Mouse (Mus musculus): ENCODE measurements at regions not wholly inside any gene's neighbourhood (a gene's known extent, or its start where the extent isn't known, plus 50 kb on each side); places are given as distances from the start of the nearest gene placed in this dataset.

DNA sequence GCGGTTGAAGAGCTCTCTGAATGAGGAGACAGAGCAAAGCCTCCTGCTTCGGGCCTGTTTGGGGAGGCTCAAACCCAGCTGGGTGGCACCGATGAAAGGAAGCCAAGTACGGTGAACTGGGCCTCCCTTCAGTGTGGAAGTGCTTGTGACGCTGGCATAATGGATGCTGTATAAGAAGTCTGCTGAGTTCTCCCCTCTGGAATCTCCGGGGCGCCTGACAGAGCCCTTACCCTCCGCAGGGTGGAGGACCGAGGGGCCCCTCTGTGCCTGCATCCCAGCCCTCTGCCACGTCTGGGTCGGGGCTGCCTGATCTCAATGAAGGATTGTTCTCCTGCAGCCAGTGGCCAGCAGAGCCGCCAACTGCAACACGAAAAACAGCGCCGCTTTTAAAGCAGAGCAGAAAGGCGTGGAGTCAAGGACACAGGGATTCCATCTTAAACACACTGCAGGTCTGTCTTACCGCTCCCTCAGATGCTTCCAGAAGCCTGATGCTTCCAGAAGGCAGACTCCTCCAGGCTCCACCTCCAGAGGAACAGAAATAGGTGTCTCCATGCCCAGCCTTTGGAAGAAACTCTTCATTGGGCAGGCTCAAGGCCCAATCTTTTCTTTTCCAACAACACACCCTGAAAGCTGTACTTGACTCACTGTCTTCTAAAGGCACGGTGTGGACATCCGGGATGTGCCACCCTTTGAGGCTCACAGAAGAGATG, 71.1 kb upstream of the Fndc3b start:
- TF ChIP-seq CTCF (IDR thresholded peaks at IDR 0.05) (no peak), POLR2A (IDR thresholded peaks at IDR 0.05; ENCODE audit: insufficient read depth, low read depth, low read length) (no peak)

Data from heart, adult 2 months (tissue).